Mouse (Mus musculus) large intestine, adult 2 months (tissue): Measurements from ENCODE around the gene Phf19. TPM values are rescaled to one million over a fixed set of nuclear protein-coding genes. Genes with fewer than 3 reads are reported as not detected.

Experiments used
- DNase-seq: peaks from one replicate; pipeline ENCODE4 v3.0.0-alpha.2; 2012; ENCODE audit warnings: low read depth, low spot score
- WGBS: fragments of 180-500 bp; shearing (Covaris S2); methylation state at CpG from one replicate; pipeline ENCODE4 v1.1.7; 2018; 5-methylcytosine and 5-hydroxymethylcytosine counted together
- polyA plus RNA-seq: library from polyadenylated mRNA; depleted of rRNA; stranded (reverse); fragments of >200 nt; gene quantifications from 2 replicates; pipeline ENCODE4 v1.2.3, GENCODE M21; 2012

Phf19 gene
- polyA plus RNA-seq, 1 experiment: 3.1 TPM

DNA sequence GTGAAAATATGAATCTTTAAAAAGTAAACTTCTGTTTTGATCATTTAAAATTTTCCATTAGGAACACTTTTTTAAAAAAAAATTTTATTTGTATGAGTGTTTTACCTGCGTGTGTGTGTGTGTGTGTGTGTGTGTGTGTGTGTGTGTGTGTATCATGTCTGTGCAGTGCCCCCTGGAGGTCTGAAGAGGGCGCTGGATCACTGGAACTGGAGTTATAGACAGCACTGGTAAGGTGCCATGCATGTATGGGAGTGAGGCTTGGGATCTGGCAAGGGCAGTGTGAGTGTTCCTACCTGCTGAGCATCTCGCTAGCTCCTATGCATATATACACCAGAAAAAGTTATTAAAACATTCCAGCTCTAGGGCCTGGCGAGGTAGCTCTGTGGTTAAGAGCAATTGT lies 12.1 kb downstream of the Phf19 start:
- WGBS: 83% methylated on average over 4 of the region's 4 CpGs
- no peak for DNase-seq

DNA sequence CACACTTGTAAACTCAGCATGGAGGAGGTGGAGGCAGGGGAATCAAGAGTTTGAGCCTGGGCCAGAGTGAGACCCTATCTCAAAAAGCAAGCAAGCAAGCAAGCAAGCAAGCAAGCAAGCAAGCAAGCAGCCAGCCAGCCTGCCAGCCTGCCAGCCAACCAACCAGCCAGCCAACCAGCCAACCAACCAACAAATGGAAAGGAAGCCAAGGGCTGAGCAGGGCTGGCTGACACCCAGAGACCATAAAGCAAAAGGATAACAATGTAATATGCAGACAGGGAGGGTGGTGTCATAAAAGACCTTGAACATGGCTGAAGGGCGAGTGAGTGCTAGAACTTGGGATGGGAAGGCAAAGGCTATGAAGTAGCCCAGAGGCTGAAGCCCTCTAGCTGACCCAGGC lies 13.4 kb downstream of the Phf19 start:
- peak; percentile 78 for DNase-seq
- WGBS: 24% methylated on average over 1 of the region's 1 CpGs

DNA sequence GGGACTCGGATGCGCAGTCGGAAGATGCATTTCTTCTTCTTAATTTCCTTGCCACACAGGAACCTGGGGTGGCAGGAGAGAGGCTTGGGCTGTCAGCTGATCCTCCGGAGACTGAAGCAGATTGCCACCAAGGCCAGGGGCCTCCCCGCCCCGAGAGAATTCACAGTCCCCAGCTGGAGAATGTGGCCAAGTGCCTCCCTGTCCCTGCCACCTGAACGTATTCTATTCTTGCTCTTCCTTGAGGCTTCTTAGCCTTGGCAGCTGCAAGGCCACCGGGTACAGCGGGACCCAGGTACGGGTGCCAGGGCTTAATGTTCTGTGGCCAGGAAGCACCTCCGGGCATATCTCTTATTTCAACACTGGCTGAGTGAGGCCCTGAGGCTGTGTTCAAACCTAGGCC lies 14.1 kb downstream of the Phf19 start:
- WGBS: 78% methylated on average over 11 of the region's 11 CpGs
- DNase-seq: no peak

DNA sequence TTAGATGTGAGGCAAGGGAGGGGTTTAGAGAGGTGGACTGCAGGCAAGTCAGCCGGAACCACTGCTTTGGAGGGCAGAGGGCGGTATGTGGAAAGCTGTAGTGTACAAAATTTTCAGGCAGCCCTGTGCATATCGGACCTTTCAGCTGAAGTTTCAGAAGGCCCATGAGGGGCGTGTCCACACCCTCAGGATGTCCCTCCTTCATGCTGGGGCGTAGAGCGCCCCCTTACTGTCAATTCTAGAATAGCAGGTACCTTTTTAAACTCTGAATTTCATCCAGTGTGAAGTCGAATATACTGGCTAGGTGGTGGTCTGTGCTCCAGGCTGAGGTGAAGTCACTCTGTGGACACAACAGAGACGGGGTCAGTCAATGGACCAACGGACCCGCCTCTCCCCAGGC lies 16.0 kb downstream of the Phf19 start:
- no peak for DNase-seq

DNA sequence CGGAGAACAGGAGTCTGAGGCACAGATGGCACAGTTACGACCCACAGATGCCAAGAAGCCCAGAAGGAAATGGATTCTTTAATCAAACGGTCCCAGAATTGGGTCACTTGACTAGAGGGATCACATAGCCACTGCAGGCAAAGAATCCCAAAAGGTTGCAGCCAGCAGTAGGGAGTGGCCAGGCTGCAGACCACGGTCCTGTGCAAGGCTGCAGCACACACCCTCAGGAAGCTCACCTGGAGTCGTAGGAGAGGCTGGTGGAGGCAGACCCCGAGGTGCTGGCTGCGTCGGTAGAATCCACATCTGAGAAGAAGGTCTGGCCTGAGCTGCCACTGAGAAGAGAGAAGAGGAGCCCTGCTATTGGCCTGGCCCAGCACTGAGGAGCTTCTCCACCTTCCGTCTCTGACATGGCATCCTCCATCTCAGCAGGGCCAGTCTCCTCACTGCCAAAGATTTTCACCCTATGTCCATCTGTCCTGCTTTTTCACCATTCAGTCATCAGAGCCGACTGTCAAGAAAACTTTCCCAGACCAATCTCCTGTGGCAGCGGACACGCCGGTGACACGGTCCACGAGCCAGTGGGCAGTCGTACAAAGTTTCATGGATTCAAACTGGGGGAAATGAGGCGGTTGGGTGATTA lies 16.9 kb downstream of the Phf19 start:
- DNase-seq: no peak
- WGBS: 81% methylated on average over 17 of the region's 17 CpGs

More for the DNA sequence above, 16.0 kb downstream of the Phf19 start:
- 33% methylated on average over 10 of the region's 10 CpGs for WGBS

DNA sequence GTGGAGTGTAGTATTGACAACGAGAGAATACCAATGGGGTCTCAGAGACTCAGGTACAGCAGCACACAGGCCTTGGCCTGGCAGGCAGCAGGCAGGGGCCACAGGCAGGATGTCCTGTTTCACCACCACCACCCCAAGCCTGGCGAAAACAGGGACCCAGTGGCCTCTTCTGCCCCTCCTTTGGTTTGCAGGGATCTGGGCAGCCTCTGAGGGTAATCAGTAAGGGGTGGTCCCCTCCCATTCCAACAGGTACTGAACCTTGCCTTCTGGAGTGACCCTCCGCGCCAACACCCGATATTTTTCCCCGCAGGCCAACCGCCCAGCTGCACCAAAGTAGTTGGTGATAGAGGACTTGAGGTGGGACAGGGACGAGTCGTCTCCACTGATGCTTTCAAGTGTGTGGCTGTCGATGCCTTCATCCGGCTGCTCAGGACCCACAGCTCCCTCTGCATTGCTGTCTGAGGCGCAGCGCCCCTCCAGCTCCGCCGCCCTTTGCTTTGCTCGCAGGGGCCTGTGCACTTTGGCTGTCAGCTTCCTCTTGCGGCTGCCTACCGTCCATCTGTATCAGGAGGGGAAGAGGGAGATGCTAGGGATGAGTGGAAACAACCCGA lies 18.2 kb downstream of the Phf19 start:
- DNase-seq: no peak
- 88% methylated on average over 19 of the region's 19 CpGs for WGBS

DNA sequence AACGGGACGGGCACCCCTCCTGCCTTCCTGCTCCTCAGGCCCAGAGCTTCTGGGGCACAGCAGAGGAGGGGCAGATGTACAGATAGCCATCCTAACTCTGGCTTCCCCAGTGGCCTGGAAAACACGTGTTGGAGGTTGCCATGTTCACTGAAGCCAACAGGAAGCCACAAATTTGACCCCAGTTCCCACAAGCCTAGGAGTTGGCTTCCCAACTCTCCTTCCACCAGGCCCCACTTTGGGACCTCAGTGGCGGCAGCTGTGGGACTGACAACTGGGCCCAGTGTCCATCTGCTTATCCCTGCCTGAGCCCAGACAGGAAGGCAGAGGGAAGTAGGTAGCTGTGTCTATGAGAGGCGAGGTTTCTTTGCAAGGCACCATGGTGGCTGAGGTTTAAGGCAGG lies 19.9 kb downstream of the Phf19 start:
- DNase-seq: no peak
- 75% methylated on average over 5 of the region's 5 CpGs for WGBS

DNA sequence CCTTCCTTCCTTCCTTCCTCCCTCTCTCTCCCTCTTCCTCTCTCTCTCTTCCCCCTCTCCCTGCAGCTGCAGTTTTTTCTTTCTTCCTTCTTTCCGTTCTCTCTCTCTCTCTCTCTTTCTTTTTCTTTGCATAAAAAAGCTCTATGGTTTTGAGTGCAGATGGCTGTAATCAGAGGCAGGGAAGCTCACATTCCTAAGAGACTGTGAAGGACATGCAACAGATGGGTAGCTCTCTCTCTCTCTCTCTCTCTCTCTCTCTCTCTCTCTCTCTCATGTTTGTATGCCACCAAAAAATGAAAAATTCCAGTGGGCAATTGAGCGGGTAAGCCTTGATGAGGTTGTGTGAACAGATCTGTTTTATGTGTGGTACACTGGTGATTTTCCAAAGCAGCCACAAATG lies 29.6 kb downstream of the Phf19 start:
- WGBS: 71% methylated on average over 2 of the region's 2 CpGs
- DNase-seq: no peak

DNA sequence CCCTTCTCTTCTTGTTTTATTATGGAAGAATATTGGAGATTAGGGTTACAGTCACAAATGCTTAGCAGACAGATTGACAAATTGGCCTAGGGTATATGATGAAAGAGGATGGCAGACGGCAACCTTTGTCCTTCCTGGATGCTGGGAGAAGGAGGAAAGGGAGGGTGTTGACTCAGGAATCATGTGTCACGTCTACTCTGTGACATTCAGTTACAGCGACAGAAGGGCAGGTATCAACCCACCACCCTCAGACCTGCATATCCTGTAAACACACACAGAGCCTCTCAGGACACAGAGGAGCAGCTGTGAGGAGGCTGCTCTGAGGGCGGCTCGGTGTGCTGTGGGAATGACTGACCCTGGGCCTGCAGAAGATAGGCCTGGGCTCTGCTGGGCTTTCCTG lies 30.6 kb downstream of the Phf19 start:
- DNase-seq: no peak
- 20% methylated on average over 5 of the region's 5 CpGs for WGBS

DNA sequence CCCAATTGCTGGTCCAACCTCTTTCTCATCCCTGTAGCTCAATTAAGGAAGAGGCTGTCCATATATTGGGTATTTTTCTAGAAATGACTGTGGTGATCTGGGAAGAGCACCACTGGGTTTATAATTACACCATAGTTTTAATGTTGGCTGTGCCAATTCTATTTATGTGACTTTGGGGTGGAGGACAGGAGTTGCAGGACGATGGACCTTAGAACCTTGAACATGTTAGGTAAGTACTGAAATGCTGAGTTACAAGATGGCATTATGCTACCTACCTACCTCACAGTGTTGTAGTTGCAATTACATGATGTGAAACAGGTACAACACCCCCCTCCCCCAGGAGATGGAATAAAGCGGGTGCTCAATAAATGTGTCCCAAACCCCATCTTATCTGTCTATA lies 31.1 kb downstream of the Phf19 start:
- WGBS: 58% methylated on average over 2 of the region's 2 CpGs
- no peak for DNase-seq

DNA sequence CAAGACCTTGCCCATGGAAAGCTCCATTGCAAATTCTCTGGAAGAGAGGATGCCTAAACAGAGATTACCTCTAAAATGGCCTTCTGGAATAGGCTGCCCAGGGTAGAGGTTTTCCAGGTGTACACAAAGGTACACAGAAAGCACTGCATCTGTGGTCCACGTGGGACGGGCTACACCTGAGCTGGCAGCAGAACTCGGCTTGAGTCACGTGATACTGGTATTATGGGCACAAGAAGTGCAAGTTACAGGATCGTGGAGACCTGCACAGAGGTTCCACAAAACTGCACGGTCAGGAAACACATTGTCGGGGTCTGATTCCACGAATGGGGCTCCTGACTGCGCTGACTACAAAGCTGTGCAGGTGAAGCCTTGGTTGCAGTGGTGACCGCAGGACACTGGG lies 33.8 kb downstream of the Phf19 start:
- DNase-seq: no peak
- 89% methylated on average over 10 of the region's 10 CpGs for WGBS

DNA sequence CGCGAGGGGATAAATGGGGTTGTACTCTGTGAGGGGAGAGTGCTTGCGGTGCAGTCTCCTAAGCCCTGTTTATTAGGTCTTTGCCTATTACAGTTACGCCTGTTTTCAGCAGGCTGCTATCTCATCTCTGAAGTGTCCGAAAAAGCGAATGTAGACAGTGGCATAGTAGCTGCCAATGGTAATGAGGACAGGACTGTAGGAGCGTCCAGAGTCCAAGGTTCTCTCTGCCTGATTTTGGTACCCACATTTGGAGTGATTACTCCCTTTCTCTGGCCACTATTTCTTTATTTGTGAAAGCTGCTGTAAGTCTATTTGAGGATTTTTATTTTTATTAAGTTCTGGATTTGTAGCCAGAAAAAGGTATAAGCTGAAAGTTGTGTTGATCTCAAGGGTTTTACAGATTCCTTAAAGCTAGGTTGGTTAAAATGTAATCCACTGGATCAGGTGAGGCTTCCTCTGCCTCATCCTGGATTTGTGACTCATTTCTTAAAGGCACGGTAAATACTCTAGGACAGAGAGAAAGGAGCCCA lies 38.9 kb downstream of the Phf19 start, which contains the start of gene Psmd5:
Gene Psmd5, minus strand, starts transcription at position 153 of the 530 bp plus-strand sequence.
- 14% methylated on average over 8 of the region's 8 CpGs for WGBS
- no peak for DNase-seq

DNA sequence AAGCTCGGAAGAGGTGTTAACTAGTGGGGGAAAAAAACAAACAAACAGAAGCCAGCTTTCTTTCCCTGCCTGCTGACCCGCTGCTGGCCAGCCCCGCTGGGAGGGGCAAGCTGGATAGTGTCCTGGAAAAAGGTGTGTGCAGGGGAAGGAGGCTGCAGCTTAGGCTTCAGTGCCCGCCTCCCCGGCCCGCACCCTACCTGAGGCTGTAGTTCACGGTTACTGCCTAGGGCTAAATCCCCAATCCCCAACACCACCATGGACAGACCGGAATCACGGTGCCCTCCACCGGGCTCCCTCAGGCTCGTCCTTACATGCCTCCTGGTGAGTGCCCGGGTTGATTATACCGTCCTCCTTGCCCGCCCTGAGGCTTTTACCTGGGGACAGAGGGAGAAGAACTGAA lies 39.6 kb downstream of the Phf19 start, which contains the start of gene Cutal:
Gene Cutal, plus strand, starts transcription at position 126 of the 400 bp plus-strand sequence.
- 3% methylated on average over 14 of the region's 14 CpGs for WGBS
- DNase-seq: no peak

DNA sequence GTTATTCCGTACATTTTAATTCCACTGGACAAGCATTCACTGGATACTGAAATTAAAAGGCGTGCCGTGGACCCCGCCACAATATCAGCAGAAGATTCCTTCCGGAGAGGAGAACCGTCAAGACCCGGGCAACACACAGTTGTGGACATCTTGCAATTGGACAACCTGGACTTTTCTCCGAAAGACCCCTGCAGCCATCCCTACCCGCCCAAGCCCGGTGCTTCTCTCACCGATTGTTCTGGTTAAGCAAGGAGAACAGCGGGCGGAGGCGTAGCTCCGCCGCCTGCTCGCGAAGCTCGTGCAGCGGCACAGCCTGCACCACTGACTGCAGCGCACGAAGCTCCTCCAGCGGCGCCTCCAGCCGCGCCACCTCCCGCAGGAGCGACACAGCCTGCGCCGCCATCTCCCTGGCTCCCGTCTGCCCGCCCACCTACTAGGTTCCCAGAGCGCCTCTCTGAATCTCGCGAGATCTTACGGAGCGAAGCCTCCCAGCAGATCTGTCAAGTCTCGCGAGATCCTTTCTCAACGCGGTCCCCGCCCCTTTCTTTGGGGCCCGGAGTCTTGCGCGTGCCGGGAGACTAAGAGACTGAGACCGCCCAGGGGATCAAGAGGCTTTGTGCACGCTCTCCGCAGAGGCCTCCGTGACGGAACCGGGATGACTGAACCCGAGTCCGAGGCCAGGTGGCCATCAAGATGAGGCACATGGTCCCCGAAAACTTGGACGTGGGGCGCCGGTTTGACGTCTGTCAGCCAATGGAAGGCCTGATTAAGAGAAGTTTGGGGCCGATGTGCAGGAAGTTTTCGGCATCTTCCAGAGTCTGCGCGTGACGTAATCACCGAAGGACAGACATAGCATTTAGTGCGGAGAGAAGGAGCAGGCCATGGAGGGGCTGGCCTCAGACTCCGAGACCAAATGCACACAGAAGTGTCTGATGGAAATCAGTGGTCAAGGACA lies 43.0 kb downstream of the Phf19 start:
- DNase-seq: peak; percentile 99
- under 1% methylated on average over 67 of the region's 67 CpGs for WGBS

DNA sequence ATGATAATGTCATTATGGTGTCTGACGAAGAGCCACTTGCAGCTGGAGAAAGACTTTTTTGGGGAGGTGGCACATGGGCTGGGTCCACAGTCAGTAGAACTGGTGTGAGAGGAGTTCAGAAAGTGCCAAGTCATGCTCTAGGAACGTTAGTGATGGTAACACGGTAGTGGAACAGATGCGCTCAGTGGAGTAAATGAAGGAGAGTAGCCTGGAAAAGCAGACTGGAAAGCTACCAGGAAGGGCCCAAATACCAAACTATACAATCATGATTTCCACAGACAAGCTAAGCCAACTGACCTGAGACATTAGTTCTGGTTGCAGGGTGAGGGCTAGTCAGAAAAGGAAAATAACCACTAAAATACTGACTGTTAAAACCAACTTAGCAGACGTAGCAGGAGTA lies 44.1 kb downstream of the Phf19 start:
- no peak for DNase-seq
- WGBS: 18% methylated on average over 5 of the region's 5 CpGs

DNA sequence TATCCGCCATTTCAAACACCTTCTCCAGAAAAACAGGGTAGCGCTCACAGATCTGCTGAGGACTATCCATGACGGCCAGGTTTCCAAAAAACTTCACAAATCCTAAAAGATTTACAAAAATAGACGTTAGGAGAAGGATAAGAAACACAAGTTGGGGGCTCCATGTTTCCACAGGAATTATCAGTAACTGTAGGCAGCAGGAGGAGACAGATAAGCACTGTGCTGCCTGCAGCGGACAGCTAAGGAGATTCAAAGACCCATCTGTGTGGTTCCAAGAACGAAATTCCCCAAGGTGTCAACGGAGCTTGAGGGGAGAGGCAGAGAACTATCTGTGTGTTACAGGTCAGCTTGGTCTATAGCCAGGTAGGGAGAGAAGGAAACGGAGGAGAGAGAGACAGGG lies 56.1 kb downstream of the Phf19 start:
- DNase-seq: no peak
- 92% methylated on average over 8 of the region's 8 CpGs for WGBS

DNA sequence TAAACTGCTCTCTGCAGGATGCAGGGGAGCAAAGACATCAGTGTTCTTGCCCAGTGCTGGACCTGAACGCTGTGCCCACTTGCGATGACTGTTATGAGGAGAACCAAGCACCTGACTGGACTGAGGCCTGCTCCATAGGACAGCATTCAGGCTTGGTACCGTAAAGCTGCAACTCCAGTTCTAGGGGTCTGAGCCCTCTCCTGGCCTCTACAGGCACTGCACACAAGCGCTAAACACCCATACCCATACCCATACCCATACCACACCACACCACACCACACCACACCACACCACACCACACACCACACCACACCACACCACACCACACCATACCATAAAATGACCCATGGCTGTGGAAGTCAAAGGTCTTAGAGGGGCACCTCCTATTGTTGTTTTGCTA lies 58.6 kb downstream of the Phf19 start:
- no peak for DNase-seq
- WGBS: 87% methylated on average over 4 of the region's 4 CpGs

DNA sequence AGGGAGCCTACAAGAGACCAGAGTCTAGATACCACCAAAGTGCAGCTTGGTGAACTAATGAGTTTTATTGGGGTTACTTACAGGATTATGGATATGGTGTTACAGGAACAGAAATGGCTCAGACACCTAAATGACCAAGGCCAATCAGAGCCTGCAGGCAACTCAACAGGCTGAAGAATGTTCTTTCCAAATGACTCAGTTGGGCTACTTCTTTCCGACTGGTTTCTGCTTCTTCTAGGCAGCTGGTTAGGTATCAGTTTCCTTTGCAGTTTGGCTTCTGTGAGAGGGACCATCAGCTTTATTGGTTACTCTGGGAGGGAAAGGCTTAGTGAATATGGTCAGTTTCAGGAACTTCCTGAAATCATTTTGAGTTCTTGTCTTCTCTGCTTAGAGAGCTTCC lies 66.1 kb downstream of the Phf19 start:
- DNase-seq: no peak
- WGBS: 91% methylated on average over 1 of the region's 1 CpGs
